Mouse (Mus musculus) yolk sac, embryonic 10.5 days (tissue): ENCODE data around the gene Unk.
A peak's percentile ranks its signal among the peaks of the same experiment; 100 is the strongest.

Experiments used
- DNase-seq: peaks from one replicate; pipeline ENCODE4 v3.0.0-alpha.2; 2017; ENCODE audit warnings: low spot score

Gene Unk

DNA sequence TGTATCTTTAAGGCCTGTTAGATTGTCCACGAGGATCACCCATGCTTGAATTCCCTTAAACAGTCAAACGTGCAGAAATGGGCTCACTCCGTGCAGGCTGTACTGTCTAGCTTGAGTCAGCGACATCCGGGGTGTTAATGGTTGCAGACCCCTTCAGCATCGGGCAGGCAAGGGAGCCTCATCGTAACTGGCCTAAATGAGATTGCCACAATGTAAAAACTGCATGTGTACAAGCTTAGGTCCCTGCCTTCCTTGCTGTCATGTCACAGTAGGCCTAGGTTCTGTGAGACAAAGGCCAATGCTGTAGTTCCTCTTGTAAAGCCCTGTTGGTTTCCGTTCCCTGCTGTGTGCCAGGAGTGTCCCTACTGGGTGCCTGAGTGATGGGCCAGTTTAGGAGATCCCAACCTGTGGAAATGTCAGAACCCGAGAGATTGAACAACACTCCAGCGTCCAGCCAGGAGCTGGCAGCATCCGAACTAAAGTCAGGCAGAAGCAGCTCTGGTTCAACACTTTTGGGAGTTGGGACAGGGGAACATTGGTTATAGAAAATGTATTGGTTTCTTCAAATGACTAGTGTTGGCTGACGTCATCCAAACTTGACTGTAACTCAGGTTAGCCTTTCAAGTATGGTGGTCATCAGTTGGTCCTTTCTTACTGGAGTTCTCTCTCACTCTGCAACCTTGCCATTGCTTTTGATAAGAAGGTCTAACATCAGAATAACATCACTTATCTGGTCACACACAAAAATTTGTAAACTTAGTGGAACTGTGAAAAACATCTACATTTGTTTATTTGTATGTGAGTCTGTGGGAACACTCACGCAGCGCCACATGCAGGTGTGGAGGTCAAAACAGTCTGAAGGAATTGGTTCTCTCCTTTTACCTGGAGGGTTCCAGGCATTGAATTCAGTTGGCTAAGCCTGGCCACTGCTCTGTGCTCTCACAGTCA is 1.1 kb downstream of the Unk start:
- DNase-seq, result no peak

DNA sequence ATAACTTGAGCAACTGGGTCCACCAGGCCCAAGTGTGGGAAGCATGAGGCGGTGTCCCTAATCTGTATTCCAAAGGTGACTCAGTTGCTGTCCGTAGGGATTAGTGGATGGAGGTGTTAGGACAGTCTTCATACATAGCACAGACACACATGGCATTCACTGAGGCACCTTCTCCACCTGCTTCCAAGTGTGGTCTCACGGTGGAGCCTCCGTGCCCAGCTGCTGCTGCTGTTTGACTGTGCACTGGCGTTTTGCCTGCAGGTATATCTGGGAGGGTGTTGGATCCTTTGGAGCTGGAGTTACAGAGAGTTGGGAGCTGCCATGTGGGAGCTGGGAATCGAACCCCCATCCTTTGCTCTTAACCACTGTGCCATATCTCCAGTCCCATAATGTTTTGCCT is 4.5 kb downstream of the Unk start:
- no peak for DNase-seq

DNA sequence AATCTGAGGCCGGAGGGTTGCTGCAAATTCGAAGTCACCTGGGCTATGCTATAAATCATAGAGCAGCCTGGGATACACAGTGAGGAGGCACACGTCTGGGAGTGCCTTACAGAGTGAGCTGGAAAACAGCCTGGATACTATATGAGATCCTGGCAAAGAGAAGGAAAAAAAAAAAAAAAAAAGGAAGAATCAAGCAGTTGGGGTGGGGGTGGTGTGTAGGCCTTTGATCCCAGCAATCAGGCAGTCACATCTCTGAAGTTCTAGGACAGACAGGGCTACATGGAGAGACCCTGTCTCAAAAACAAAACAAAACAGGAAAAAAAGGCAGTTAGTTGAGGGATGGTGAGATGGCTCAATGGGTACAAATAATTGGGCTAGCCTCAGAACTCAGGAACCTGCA is 6.5 kb downstream of the Unk start:
- DNase-seq, result no peak

DNA sequence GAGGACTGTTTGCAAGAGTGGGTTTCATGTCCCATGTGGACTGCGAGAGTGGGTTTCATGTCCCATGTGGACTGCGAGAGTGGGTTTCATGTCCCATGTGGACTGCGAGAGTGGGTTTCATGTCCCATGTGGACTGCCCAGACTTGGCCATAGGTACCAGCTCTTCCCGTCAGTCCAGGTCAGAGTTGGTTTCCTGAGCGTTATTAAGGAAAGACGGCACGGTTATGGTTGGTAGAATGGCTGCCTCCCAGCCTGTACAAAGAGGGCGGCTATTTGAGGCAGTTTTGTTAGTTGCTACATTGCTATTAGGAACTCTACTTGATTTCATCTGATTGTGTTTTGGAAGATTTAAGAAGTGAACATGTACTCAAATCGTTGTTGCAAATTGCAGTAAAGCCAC is 7.7 kb downstream of the Unk start:
- no peak for DNase-seq

GRCm38 (mm10) chr11:116040593-116040992 is 10.5 kb downstream of the Unk start:
- DNase-seq, result no peak

DNA sequence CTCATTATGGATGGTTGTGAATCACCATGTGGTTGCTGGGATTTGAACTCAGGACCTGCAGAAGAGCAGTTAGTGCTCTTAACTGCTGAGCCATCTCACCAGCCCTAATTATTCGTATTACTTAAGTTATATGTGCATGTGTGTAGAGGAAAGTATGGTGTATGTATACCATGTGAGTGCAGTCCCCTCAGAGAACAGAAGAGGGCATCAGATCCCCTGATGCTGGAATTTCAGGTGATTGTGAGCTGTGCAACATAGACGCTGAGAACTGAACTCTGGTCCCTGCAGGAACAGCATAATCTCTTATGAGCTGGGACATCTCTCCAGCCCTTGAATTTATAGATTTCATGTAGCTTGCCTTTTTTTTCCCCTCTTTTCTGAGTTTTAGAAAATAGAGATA is 11.7 kb downstream of the Unk start:
- DNase-seq, result no peak

DNA sequence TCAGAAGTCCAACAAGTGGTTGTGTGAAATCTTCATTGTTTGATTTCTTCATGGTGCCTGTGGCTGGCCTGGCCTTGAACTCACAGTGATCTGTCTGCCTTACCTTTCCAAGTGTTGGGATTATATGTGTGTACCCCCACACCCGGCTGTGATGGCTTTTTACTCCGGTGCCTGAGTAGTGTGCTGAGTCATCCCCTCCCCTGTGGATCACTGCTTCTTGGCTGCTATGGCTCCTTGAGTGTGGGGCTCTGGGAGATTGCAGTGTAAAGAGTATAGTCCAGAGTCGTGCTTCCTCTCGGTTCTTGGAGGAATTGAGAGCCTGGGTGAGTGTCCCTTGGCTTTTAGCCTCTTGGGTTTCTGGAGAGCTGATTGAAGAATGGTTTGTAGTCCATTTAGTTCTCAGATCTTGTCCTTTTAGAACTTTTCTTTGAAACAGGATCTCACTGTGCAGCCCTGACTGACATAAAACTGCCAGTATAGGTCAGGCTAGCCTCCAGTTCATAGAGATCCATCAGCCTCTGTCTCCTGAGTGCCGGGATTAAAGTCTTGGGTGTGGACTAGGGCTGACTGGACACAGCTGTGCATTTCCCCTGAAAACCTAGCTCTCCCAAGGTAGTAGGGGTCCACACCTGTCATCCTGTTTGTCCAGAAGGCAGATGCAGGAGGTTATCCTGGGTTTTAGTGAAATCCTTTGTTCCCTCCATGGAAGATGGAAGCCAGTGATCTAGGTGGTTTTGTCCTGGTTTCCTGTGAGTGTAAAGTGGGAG is 12.4 kb downstream of the Unk start:
- peak; percentile 27 for DNase-seq

GRCm38 (mm10) chr11:116043286-116043685 is 13.2 kb downstream of the Unk start:
- DNase-seq, result no peak

DNA sequence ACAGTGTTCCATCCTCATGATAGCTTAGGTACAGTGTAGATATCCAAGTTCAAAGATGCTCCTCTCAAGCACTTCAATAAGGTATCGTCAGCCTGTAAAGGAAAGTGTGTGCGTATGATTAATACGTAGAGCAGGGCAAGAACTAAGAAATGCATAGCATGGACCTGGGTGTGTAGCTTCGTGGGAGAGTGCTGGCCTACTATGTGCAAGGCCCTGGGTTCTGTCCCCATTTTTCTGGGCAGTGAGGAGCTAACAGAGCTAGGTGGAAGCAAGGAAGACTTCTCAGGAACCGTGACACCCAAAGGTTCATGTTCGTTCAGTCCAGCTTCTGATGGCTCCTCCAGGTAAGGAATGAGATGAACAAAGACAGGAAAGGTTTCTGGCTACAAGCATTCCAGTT is 15.1 kb downstream of the Unk start:
- DNase-seq, result no peak

GRCm38 (mm10) chr11:116049610-116050009 is 19.5 kb downstream of the Unk start:
- no peak for DNase-seq

GRCm38 (mm10) chr11:116050196-116050595 is 20.1 kb downstream of the Unk start:
- no peak for DNase-seq

GRCm38 (mm10) chr11:116053510-116054229 is 23.5 kb downstream of the Unk start:
- DNase-seq, result no peak

DNA sequence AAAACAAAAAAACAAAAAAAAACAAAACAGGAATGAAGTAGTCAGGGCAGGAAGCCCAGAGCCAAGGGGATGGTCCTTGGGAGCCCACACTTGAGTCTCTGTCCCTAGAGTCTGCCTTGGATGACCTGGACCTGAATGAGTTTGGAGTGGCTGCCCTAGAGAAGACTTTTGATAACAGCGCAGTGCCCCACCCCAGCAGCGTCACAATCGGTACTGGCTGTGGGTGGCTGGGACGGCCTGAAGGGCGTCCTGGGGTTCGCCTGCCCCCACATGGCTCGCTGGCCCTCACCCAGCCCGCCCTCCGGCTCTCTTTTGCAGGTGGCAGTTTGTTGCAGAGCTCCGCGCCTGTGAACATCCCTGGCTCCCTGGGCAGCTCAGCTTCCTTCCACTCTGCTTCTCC is 25.8 kb downstream of the Unk start:
- no peak for DNase-seq

GRCm38 (mm10) chr11:116057237-116057881 is 27.2 kb downstream of the Unk start:
- DNase-seq, result no peak

GRCm38 (mm10) chr11:116058022-116058614 is 28.0 kb downstream of the Unk start:
- DNase-seq, result no peak

DNA sequence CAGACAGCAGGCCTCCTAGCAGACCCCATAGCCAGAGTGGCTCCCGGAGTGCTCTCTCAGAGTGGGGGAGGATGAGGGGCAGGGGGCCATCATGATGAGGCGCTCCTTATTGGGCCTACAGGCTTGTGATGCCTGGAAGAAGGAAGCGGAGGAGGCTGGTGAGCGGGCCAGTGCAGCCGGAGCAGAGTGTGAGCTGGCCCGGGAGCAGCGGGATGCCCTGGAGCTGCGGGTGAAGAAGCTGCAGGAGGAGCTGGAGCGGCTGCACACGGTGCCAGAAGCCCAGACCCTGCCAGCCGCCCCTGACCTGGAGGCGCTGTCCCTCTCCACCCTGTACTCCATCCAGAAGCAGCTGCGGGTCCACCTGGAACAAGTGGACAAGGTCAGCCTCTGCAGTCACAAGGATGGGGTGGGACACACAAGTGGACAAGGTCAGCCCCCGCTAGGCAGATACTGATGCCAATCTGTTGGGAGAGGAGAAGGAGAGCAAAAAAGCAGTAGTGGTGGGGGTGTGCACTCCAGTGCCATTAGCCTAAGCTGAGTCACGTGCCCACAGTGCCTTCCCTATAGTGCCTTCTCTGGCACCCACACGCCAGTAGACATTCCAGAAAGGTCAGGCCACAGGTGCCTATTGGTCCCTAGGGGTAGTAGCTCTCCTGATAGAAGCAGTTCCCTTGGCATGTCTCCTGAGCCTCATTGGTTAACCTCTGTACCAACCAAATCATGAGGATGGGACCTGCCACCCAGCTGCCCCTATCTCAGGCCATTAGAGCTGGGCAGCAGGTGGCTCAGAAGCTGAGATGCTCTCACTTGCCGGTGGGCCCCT is 29.0 kb downstream of the Unk start:
- DNase-seq, result no peak

DNA sequence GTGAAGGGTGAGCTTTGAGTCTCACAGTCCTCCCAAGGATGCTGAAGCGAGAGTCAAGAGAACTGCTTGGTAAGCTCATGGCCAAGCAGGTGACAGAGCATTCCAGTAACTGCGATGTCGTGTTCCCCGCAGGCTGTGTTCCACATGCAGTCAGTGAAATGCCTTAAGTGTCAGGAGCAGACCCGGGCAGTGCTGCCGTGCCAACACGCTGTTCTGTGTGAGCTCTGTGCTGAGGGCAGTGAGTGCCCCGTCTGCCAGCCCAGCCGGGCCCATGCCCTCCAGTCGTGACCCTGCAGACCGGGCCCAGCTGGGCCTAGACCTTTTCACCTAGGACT is 29.5 kb downstream of the Unk start:
- DNase-seq, result no peak

- no peak for DNase-seq
Observed at GRCm38 (mm10) chr11:116060596-116060995, 30.5 kb downstream of the Unk start.

DNA sequence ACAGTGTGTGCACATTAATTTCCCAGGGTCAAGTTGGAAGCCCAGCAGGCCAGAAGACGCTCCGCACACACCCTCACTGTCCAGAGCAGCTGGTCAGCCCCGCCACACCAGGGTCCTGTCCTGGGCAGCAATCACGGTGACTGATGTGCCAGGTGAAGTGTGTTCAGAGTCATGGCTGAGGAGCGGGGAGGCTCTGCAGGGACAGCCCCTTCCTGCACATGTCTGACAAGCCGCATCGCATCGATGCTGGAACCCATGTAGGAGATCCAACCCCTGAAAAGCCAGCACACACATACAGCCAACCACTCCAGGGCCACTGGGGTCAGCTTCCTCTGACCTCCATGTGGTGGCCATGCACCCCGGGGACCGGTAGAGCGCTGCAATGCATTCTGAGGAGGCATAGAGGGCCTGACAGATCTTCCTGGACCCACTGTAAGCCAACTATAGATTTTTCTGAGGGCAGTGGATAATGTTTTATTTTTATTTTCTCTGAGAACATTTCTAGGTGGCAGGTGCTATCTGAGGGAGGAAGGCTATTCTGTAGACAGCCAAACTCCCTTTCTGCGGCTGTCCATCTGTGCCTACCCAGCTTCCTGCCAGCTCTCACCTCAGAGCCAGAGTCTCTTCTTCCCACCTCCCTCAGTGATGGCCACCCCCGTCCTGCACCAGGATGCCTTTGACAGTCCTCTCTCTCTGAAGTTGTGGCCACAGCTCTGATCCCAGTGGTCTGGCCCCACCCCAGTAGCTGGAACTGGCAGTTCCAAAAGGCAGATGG is 31.7 kb downstream of the Unk start:
- DNase-seq, result no peak

- no peak for DNase-seq
Observed at GRCm38 (mm10) chr11:116062521-116062920, 32.4 kb downstream of the Unk start.
